Mouse (Mus musculus) forebrain, embryonic 13.5 days (tissue): Measurements from ENCODE around the gene Prepl. TPM values are rescaled to one million over a fixed set of nuclear protein-coding genes. Genes with fewer than 3 reads are reported as not detected.

Source experiments
- ATAC-seq: fragments of 200-750 bp; cut with Nextera tagmentation; 2 replicates; pipeline ENCODE4 v1.8.0; 2017
- H3K27ac ChIP-seq: fragments of 300-500 bp; sonication (generic); 2 replicates; pipeline ENCODE4 v1.5.1; 2015; ENCODE audit warnings: inconsistent platforms, mild to moderate bottlenecking, moderate library complexity
- H3K27me3 ChIP-seq: fragments of 300-500 bp; sonication (generic); 2 replicates; pipeline ENCODE4 v1.6.1; 2015; ENCODE audit warnings: mild to moderate bottlenecking, inconsistent platforms
- H3K36me3 ChIP-seq: fragments of 300-500 bp; sonication (generic); 2 replicates; pipeline ENCODE4 v1.6.1; 2015; ENCODE audit warnings: mild to moderate bottlenecking, inconsistent platforms; ENCODE audit not compliant: poor library complexity, severe bottlenecking
- H3K4me1 ChIP-seq: fragments of 300-500 bp; sonication (generic); 2 replicates; pipeline ENCODE4 v1.6.1; 2015; ENCODE audit warnings: inconsistent platforms
- H3K4me2 ChIP-seq: fragments of 300-500 bp; sonication (generic); 2 replicates; pipeline ENCODE4 v1.6.1; 2015; ENCODE audit warnings: inconsistent platforms, mild to moderate bottlenecking, moderate library complexity
- H3K4me3 ChIP-seq: fragments of 300-500 bp; sonication (generic); 2 replicates; pipeline ENCODE4 v1.5.1; 2015; ENCODE audit warnings: mild to moderate bottlenecking, inconsistent platforms
- H3K9ac ChIP-seq: fragments of 300-500 bp; sonication (generic); 2 replicates; pipeline ENCODE4 v1.6.1; 2015; ENCODE audit warnings: mild to moderate bottlenecking, inconsistent platforms
- H3K9me3 ChIP-seq: fragments of 300-500 bp; sonication (generic); replicated peaks from 2 replicates; pipeline ENCODE4 v1.6.1; 2016; ENCODE audit warnings: inconsistent platforms
- WGBS: fragments of 180-500 bp; shearing (Covaris S2); methylation state at CpG from one replicate; pipeline ENCODE4 v1.1.7; 2015; 5-methylcytosine and 5-hydroxymethylcytosine counted together
- polyA plus RNA-seq: library from polyadenylated mRNA; unstranded; fragments of >200 nt; fragmentation: Nextera tagmentation; extraction: Ambion mirVana; gene quantifications from 2 replicates; pipeline ENCODE4 v1.2.1, GENCODE M21; 2015

Gene Prepl
- polyA plus RNA-seq, 1 experiment from 2014 or later, result 44.0 TPM

- Histone ChIP-seq H3K4me1 (peaks cover 24% of the 10 kb centered on the region), H3K36me3 (no peaks in the 10 kb centered on the region), H3K27ac (no peak overlapping the region), H3K4me3 (peak overlapping the region; percentile 92), H3K9ac (peak overlapping the region; percentile 86; the same call in 1 of the 2 replicates), H3K4me2 (peak overlapping the region; percentile 84), H3K27me3 (no peaks in the 10 kb centered on the region), H3K9me3 (no peaks in the 10 kb centered on the region)
- 47% methylated on average over 6 of the region's 6 CpGs for WGBS
- ATAC-seq, result no peak
These were observed 1.0 kb downstream of the Prepl start for GRCm38 (mm10) chr17:85089011-85089410.

GRCm38 (mm10) chr17:85088401-85088800, 1.6 kb downstream of the Prepl start:
- 91% methylated on average over 11 of the region's 11 CpGs for WGBS
- Histone ChIP-seq H3K27ac (no peak overlapping the region), H3K4me2 (no peak overlapping the region), H3K9me3 (no peaks in the 10 kb centered on the region), H3K9ac (no peak overlapping the region), H3K36me3 (no peaks in the 10 kb centered on the region), H3K4me3 (no peak overlapping the region), H3K27me3 (no peaks in the 10 kb centered on the region), H3K4me1 (peaks cover 24% of the 10 kb centered on the region)
- no peak for ATAC-seq

- no peak for ATAC-seq
- H3K36me3 ChIP-seq, result no peaks in the 10 kb centered on the region
- no peak overlapping the region for H3K9ac ChIP-seq
- WGBS, result 88% methylated on average over 5 of the region's 5 CpGs
- no peaks in the 10 kb centered on the region for H3K9me3 ChIP-seq
- no peak overlapping the region for H3K27ac ChIP-seq
- peaks cover 24% of the 10 kb centered on the region for H3K4me1 ChIP-seq
- no peak overlapping the region for H3K4me2 ChIP-seq
- no peak overlapping the region for H3K4me3 ChIP-seq
- no peaks in the 10 kb centered on the region for H3K27me3 ChIP-seq
These were observed 2.5 kb downstream of the Prepl start for GRCm38 (mm10) chr17:85087591-85087990.

- Histone ChIP-seq H3K4me3 (no peak overlapping the region), H3K9ac (no peak overlapping the region), H3K4me2 (no peak overlapping the region), H3K9me3 (no peaks in the 10 kb centered on the region), H3K27me3 (no peaks in the 10 kb centered on the region), H3K4me1 (peaks cover 20% of the 10 kb centered on the region), H3K27ac (no peak overlapping the region), H3K36me3 (no peaks in the 10 kb centered on the region)
- no peak for ATAC-seq
- 94% methylated on average over 1 of the region's 1 CpGs for WGBS
These were observed 3.5 kb downstream of the Prepl start for GRCm38 (mm10) chr17:85086501-85086900.

GRCm38 (mm10) chr17:85085335-85085734, 4.7 kb downstream of the Prepl start:
- Histone ChIP-seq H3K36me3 (peaks cover 7% of the 10 kb centered on the region), H3K4me1 (peaks cover 15% of the 10 kb centered on the region), H3K9me3 (no peaks in the 10 kb centered on the region), H3K27me3 (no peaks in the 10 kb centered on the region), H3K9ac (no peak overlapping the region), H3K27ac (no peak overlapping the region), H3K4me2 (no peak overlapping the region), H3K4me3 (no peak overlapping the region)
- 91% methylated on average over 2 of the region's 2 CpGs for WGBS
- no peak for ATAC-seq

- 95% methylated on average over 11 of the region's 11 CpGs for WGBS
- no peaks in the 10 kb centered on the region for H3K9me3 ChIP-seq
- H3K36me3 ChIP-seq, result peaks cover 42% of the 10 kb centered on the region
These were observed 9.3 kb downstream of the Prepl start for GRCm38 (mm10) chr17:85080781-85081180.

GRCm38 (mm10) chr17:85079276-85079675, 10.8 kb downstream of the Prepl start:
- H3K9ac ChIP-seq, result no peak overlapping the region
- H3K27me3 ChIP-seq, result no peaks in the 10 kb centered on the region
- peaks cover 51% of the 10 kb centered on the region for H3K36me3 ChIP-seq
- no peak overlapping the region for H3K4me3 ChIP-seq
- no peaks in the 10 kb centered on the region for H3K4me1 ChIP-seq
- no peak for ATAC-seq
- H3K9me3 ChIP-seq, result no peaks in the 10 kb centered on the region
- H3K4me2 ChIP-seq, result no peak overlapping the region
- no peak overlapping the region for H3K27ac ChIP-seq
- WGBS, result 89% methylated on average over 3 of the region's 3 CpGs

More at GRCm38 (mm10) chr17:85080781-85081180, 9.3 kb downstream of the Prepl start:
- no peak overlapping the region for H3K4me3 ChIP-seq
- H3K27me3 ChIP-seq, result no peaks in the 10 kb centered on the region
- H3K27ac ChIP-seq, result no peak overlapping the region
- H3K4me2 ChIP-seq, result no peak overlapping the region
- ATAC-seq, result no peak
- H3K4me1 ChIP-seq, result no peaks in the 10 kb centered on the region
- H3K9ac ChIP-seq, result no peak overlapping the region

- Histone ChIP-seq H3K36me3 (peaks cover 65% of the 10 kb centered on the region), H3K4me2 (no peak overlapping the region)
These were observed 16.0 kb downstream of the Prepl start for GRCm38 (mm10) chr17:85074083-85074482.

GRCm38 (mm10) chr17:85073214-85073613, 16.8 kb downstream of the Prepl start:
- H3K9me3 ChIP-seq, result no peaks in the 10 kb centered on the region
- H3K4me3 ChIP-seq, result no peak overlapping the region
- H3K9ac ChIP-seq, result peak overlapping the region; percentile 21; the same call in 1 of the 2 replicates
- H3K27ac ChIP-seq, result no peak overlapping the region
- no peaks in the 10 kb centered on the region for H3K27me3 ChIP-seq
- 25% methylated on average over 7 of the region's 7 CpGs for WGBS
- peak overlapping the region; percentile 38 for H3K4me2 ChIP-seq
- ATAC-seq, result no peak; the same call in 1 of the 2 replicates
- H3K4me1 ChIP-seq, result peaks cover 18% of the 10 kb centered on the region
- H3K36me3 ChIP-seq, result peaks cover 65% of the 10 kb centered on the region

More at GRCm38 (mm10) chr17:85074083-85074482, 16.0 kb downstream of the Prepl start:
- no peak overlapping the region for H3K9ac ChIP-seq
- H3K27me3 ChIP-seq, result no peaks in the 10 kb centered on the region
- H3K9me3 ChIP-seq, result no peaks in the 10 kb centered on the region
- ATAC-seq, result no peak
- no peak overlapping the region for H3K4me3 ChIP-seq
- peaks cover 18% of the 10 kb centered on the region for H3K4me1 ChIP-seq
- H3K27ac ChIP-seq, result no peak overlapping the region
- 90% methylated on average over 4 of the region's 4 CpGs for WGBS

GRCm38 (mm10) chr17:85072383-85072782, 17.7 kb downstream of the Prepl start:
- Histone ChIP-seq H3K9ac (no peak overlapping the region), H3K27ac (0 out of 2 replicates have a peak overlapping the region, but pooled peaks have one; percentile 6), H3K4me3 (no peak overlapping the region), H3K4me2 (peak overlapping the region; percentile 38), H3K9me3 (no peaks in the 10 kb centered on the region), H3K4me1 (peaks cover 18% of the 10 kb centered on the region), H3K27me3 (no peaks in the 10 kb centered on the region), H3K36me3 (peaks cover 64% of the 10 kb centered on the region)
- 14% methylated on average over 11 of the region's 11 CpGs for WGBS
- ATAC-seq, result peak; percentile 57; the same call in 1 of the 2 replicates

GRCm38 (mm10) chr17:85071088-85071775, 18.8 kb downstream of the Prepl start:
- ATAC-seq, result no peak
- H3K36me3 ChIP-seq, result peaks cover 63% of the 10 kb centered on the region

GRCm38 (mm10) chr17:85070658-85071057, 19.4 kb downstream of the Prepl start:
- H3K4me3 ChIP-seq, result no peak overlapping the region
- H3K9ac ChIP-seq, result no peak overlapping the region
- H3K27me3 ChIP-seq, result no peaks in the 10 kb centered on the region
- peaks cover 18% of the 10 kb centered on the region for H3K4me1 ChIP-seq
- no peak for ATAC-seq
- peaks cover 63% of the 10 kb centered on the region for H3K36me3 ChIP-seq
- H3K27ac ChIP-seq, result no peak overlapping the region
- no peaks in the 10 kb centered on the region for H3K9me3 ChIP-seq
- 91% methylated on average over 6 of the region's 6 CpGs for WGBS
- H3K4me2 ChIP-seq, result no peak overlapping the region

More at GRCm38 (mm10) chr17:85071088-85071775, 18.8 kb downstream of the Prepl start:
- no peaks in the 10 kb centered on the region for H3K27me3 ChIP-seq
- no peak overlapping the region for H3K4me3 ChIP-seq
- H3K9ac ChIP-seq, result no peak overlapping the region
- H3K27ac ChIP-seq, result no peak overlapping the region
- no peak overlapping the region for H3K4me2 ChIP-seq
- WGBS, result 87% methylated on average over 8 of the region's 8 CpGs
- peaks cover 18% of the 10 kb centered on the region for H3K4me1 ChIP-seq
- H3K9me3 ChIP-seq, result no peaks in the 10 kb centered on the region
